Mouse (Mus musculus) megakaryocyte, embryonic 14.5 days (primary cell): ENCODE results near the gene Prss34. TPM values are rescaled to one million over a fixed set of nuclear protein-coding genes. Genes with fewer than 3 reads are reported as not detected.

Source experiments
- H3K27me3 ChIP-seq: replicated peaks from 2 replicates; pipeline ENCODE3; 2012; ENCODE audit warnings: inconsistent platforms
- H3K36me3 ChIP-seq: replicated peaks from 2 replicates; pipeline ENCODE3; 2012; ENCODE audit warnings: low read length, inconsistent platforms, mixed read lengths
- H3K4me1 ChIP-seq: 2 replicates; pipeline ENCODE4 v1.6.1; 2012; ENCODE audit warnings: inconsistent platforms
- H3K4me3 ChIP-seq: replicated peaks from 2 replicates; pipeline ENCODE3; 2012; ENCODE audit warnings: moderate library complexity, mild to moderate bottlenecking, inconsistent platforms
- H3K9me3 ChIP-seq: 2 replicates; pipeline ENCODE4 v1.6.1; 2012; ENCODE audit warnings: inconsistent platforms
- FLI1 ChIP-seq: IDR thresholded peaks from 2 replicates; pipeline ENCODE4 v1.6.1; 2012; ENCODE audit warnings: low read length, inconsistent platforms, mixed read lengths
- GATA1 ChIP-seq: IDR thresholded peaks from 3 replicates; pipeline ENCODE4 v1.6.1; 2012; ENCODE audit warnings: mixed read lengths, low read length, inconsistent platforms, borderline replicate concordance
- polyA plus RNA-seq: library from polyadenylated mRNA; stranded (reverse); fragments of >175 nt; gene quantifications from 2 replicates; pipeline ENCODE4 v1.2.3, GENCODE M21; 2012; ENCODE audit warnings: low replicate concordance; ENCODE audit not compliant: insufficient read depth

The Prss34 gene
- polyA plus RNA-seq, 1 experiment, result 34.1 TPM

GRCm38 (mm10) chr17:25272951-25273705, 25.1 kb upstream of the Prss34 start:
- H3K36me3 ChIP-seq, result peaks cover 29% of the 10 kb centered on the region
- TF ChIP-seq FLI1, result no peak
- no peak for TF ChIP-seq GATA1
- H3K27me3 ChIP-seq, result peaks cover 5% of the 10 kb centered on the region
- H3K9me3 ChIP-seq, result no peaks in the 10 kb centered on the region
- H3K4me1 ChIP-seq, result peaks cover 54% of the 10 kb centered on the region
- H3K4me3 ChIP-seq, result peak overlapping the region; percentile 95

GRCm38 (mm10) chr17:25273706-25274501, 24.3 kb upstream of the Prss34 start:
- TF ChIP-seq GATA1 (no peak), FLI1 (no peak)

GRCm38 (mm10) chr17:25274571-25275346, 23.4 kb upstream of the Prss34 start, which contains the start of gene Ube2i:
Gene Ube2i, minus strand, starts transcription at chr17:25274622.
- H3K27me3 ChIP-seq, result peaks cover 9% of the 10 kb centered on the region
- peaks cover 12% of the 10 kb centered on the region for H3K36me3 ChIP-seq
- H3K9me3 ChIP-seq, result no peaks in the 10 kb centered on the region
- peak within 1 kb of the TSS; percentile 95 for H3K4me3 ChIP-seq
- H3K4me1 ChIP-seq, result peaks cover 45% of the 10 kb centered on the region
- TF ChIP-seq GATA1, result no peak
- no peak for TF ChIP-seq FLI1

More at GRCm38 (mm10) chr17:25273706-25274501, 24.3 kb upstream of the Prss34 start:
- peak overlapping the region; percentile 95 for H3K4me3 ChIP-seq
- peaks cover 7% of the 10 kb centered on the region for H3K27me3 ChIP-seq
- no peaks in the 10 kb centered on the region for H3K9me3 ChIP-seq
- peaks cover 48% of the 10 kb centered on the region for H3K4me1 ChIP-seq
- H3K36me3 ChIP-seq, result peaks cover 21% of the 10 kb centered on the region

GRCm38 (mm10) chr17:25275833-25276232, 22.4 kb upstream of the Prss34 start:
- H3K4me1 ChIP-seq, result peaks cover 35% of the 10 kb centered on the region
- no peaks in the 10 kb centered on the region for H3K9me3 ChIP-seq
- peaks cover 9% of the 10 kb centered on the region for H3K27me3 ChIP-seq
- H3K4me3 ChIP-seq, result no peak overlapping the region
- TF ChIP-seq FLI1 (no peak), GATA1 (no peak)
- H3K36me3 ChIP-seq, result peaks cover 2% of the 10 kb centered on the region

GRCm38 (mm10) chr17:25282133-25282532, 16.1 kb upstream of the Prss34 start:
- H3K27me3 ChIP-seq, result peaks cover 7% of the 10 kb centered on the region
- H3K4me1 ChIP-seq, result peaks cover 20% of the 10 kb centered on the region
- H3K4me3 ChIP-seq, result no peak overlapping the region
- H3K9me3 ChIP-seq, result peaks cover 4% of the 10 kb centered on the region; the same call in 1 of the 2 replicates
- TF ChIP-seq GATA1, result no peak
- TF ChIP-seq FLI1, result no peak
- no peaks in the 10 kb centered on the region for H3K36me3 ChIP-seq

GRCm38 (mm10) chr17:25285033-25285432, 13.2 kb upstream of the Prss34 start:
- no peak for TF ChIP-seq FLI1
- TF ChIP-seq GATA1, result no peak
- Histone ChIP-seq H3K27me3 (peaks cover 2% of the 10 kb centered on the region), H3K4me1 (peaks cover 10% of the 10 kb centered on the region), H3K9me3 (peaks cover 4% of the 10 kb centered on the region; the same call in 1 of the 2 replicates), H3K36me3 (no peaks in the 10 kb centered on the region), H3K4me3 (no peak overlapping the region)

GRCm38 (mm10) chr17:25288842-25289241, 9.4 kb upstream of the Prss34 start:
- H3K9me3 ChIP-seq, result no peaks in the 10 kb centered on the region
- TF ChIP-seq GATA1 (no peak), FLI1 (no peak)
- peaks cover 4% of the 10 kb centered on the region; the same call in 1 of the 2 replicates for H3K4me1 ChIP-seq
- H3K27me3 ChIP-seq, result peaks cover 25% of the 10 kb centered on the region
- H3K4me3 ChIP-seq, result no peak overlapping the region
- no peaks in the 10 kb centered on the region for H3K36me3 ChIP-seq

- Histone ChIP-seq H3K27me3 (peaks cover 36% of the 10 kb centered on the region), H3K9me3 (no peaks in the 10 kb centered on the region), H3K4me3 (no peak overlapping the region), H3K36me3 (no peaks in the 10 kb centered on the region), H3K4me1 (no peaks in the 10 kb centered on the region; the same call in 1 of the 2 replicates)
- no peak for TF ChIP-seq GATA1
- no peak for TF ChIP-seq FLI1
These were observed 7.8 kb upstream of the Prss34 start for GRCm38 (mm10) chr17:25290411-25290810.

- Histone ChIP-seq H3K4me3 (no peak overlapping the region), H3K27me3 (peaks cover 61% of the 10 kb centered on the region), H3K9me3 (no peaks in the 10 kb centered on the region), H3K4me1 (peaks cover 7% of the 10 kb centered on the region), H3K36me3 (no peaks in the 10 kb centered on the region)
- TF ChIP-seq GATA1 (no peak), FLI1 (no peak)
These were observed 4.7 kb upstream of the Prss34 start for GRCm38 (mm10) chr17:25293495-25293894.
